Mouse (Mus musculus) heart, postnatal 0 days (tissue): ENCODE measurements around the gene Tgfbr1. TPM values are rescaled to one million over a fixed set of nuclear protein-coding genes. Genes with fewer than 3 reads are reported as not detected.

Experiments
- ATAC-seq: fragments of 200-750 bp; cut with Nextera tagmentation; 2 replicates; pipeline ENCODE4 v1.8.0; 2017; ENCODE audit warnings: low read depth, moderate number of reproducible peaks, moderate library complexity; ENCODE audit not compliant: insufficient read depth
- DNase-seq: peaks from one replicate; pipeline ENCODE4 v3.0.0-alpha.2; 2016; ENCODE audit warnings: low spot score
- H3K27ac ChIP-seq: fragments of 300-500 bp; sonication (generic); 2 replicates; pipeline ENCODE4 v1.5.1; 2014; ENCODE audit warnings: low read depth, mild to moderate bottlenecking
- H3K27me3 ChIP-seq: fragments of 300-500 bp; sonication (generic); 2 replicates; pipeline ENCODE4 v1.6.1; 2014; ENCODE audit warnings: low read length, mixed read lengths; ENCODE audit not compliant: control insufficient read depth, insufficient read depth
- H3K36me3 ChIP-seq: fragments of 300-500 bp; sonication (generic); replicated peaks from 2 replicates; pipeline ENCODE4 v1.6.1; 2014; ENCODE audit warnings: low read length, mixed read lengths; ENCODE audit not compliant: control insufficient read depth, insufficient read depth
- H3K4me1 ChIP-seq: fragments of 300-500 bp; sonication (generic); 2 replicates; pipeline ENCODE4 v1.6.1; 2014; ENCODE audit warnings: antibody characterized with exemption; ENCODE audit not compliant: control insufficient read depth, insufficient read depth
- H3K4me2 ChIP-seq: fragments of 300-500 bp; sonication (generic); 2 replicates; pipeline ENCODE4 v1.6.1; 2014; ENCODE audit warnings: low read depth, mild to moderate bottlenecking, low read length, moderate library complexity
- H3K4me3 ChIP-seq: fragments of 300-500 bp; sonication (generic); 2 replicates; pipeline ENCODE4 v1.5.1; 2014; ENCODE audit warnings: low read depth, low read length
- H3K9ac ChIP-seq: fragments of 300-500 bp; sonication (generic); replicated peaks from 2 replicates; pipeline ENCODE4 v1.6.1; 2014; ENCODE audit warnings: low read depth, low read length, mixed read lengths
- H3K9me3 ChIP-seq: fragments of 300-500 bp; sonication (generic); replicated peaks from 2 replicates; pipeline ENCODE4 v1.6.1; 2016; ENCODE audit warnings: low read length; ENCODE audit not compliant: control insufficient read depth
- CTCF ChIP-seq: IDR thresholded peaks from 2 replicates; pipeline ENCODE4 v1.5.1; 2016; ENCODE audit warnings: antibody characterized with exemption, control low read depth, low read depth
- EP300 ChIP-seq: IDR thresholded peaks from 2 replicates; pipeline ENCODE4 v1.6.1; 2016; ENCODE audit warnings: antibody characterized with exemption, low read depth
- WGBS: fragments of 180-500 bp; shearing (Covaris S2); extraction: QIAGEN DNeasy Blood & Tissue Kit; methylation state at CpG from one replicate; pipeline ENCODE4 v1.1.7; 2014; 5-methylcytosine and 5-hydroxymethylcytosine counted together
- polyA plus RNA-seq: library from polyadenylated mRNA; unstranded; fragments of >200 nt; fragmentation: Nextera tagmentation; extraction: Ambion mirVana; gene quantifications from 2 replicates; pipeline ENCODE4 v1.2.1, GENCODE M21; 2015
- total RNA-seq: library from RNA; depleted of rRNA; stranded (reverse); fragments of >200 nt; gene quantifications from 2 replicates; pipeline ENCODE4 v1.2.3, GENCODE M21; 2014; ENCODE audit warnings: low replicate concordance

The Tgfbr1 gene
- total and polyA plus RNA-seq, 2 experiments from 2014 or later: 7.8 to 19.8 TPM

DNA sequence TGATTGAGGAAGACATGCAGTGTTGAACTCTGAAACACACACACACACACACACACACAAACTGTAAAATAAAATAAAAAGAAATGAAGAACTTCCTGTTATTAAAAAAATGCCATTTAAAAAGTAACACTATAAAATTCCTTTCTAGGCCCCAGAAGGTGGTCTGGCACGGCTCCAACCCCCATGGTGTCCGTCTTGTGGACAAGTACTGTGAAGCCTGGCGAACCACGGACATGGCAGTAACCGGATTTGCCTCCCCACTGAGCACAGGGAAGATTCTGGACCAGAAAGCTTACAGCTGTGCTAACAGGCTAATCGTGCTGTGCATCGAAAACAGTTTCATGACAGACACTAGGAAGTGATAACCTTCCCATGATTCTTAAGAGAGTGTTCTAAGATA, 41.1 kb upstream of the Tgfbr1 start:
- DNase-seq: no peak
- peaks cover 12% of the 10 kb centered on the region for H3K4me1 ChIP-seq
- H3K27ac ChIP-seq: no peak overlapping the region
- no peak for ATAC-seq
- H3K27me3 ChIP-seq: no peaks in the 10 kb centered on the region; the same call in 1 of the 2 replicates
- no peaks in the 10 kb centered on the region for H3K36me3 ChIP-seq
- no peak overlapping the region for H3K4me2 ChIP-seq
- no peak overlapping the region for H3K9ac ChIP-seq
- TF ChIP-seq EP300 (no peak), CTCF (no peak)
- 79% methylated on average over 7 of the region's 7 CpGs for WGBS
- H3K4me3 ChIP-seq: no peak overlapping the region
- no peaks in the 10 kb centered on the region for H3K9me3 ChIP-seq

DNA sequence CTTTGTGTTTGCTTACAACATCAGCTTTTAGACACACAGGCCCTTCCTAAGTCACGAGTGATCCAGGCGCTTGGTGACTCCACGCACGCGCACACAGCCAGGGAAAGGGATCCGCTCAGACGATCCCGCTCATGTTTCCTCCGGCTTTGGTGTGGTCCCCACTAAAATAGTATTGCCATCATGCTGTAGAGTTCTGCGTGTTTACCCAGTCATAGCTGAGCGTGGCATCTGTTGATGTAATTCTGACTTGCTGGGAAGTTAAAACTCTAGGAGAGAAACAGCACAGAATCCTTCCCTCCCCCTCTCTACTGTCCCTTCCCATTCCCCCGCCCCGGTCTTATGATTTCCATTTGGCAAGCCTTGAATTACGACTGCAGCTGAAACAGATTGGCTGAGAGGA, 40.3 kb upstream of the Tgfbr1 start:
- Histone ChIP-seq H3K4me3 (no peak overlapping the region), H3K36me3 (no peaks in the 10 kb centered on the region), H3K9me3 (no peaks in the 10 kb centered on the region), H3K9ac (no peak overlapping the region), H3K4me1 (peaks cover 12% of the 10 kb centered on the region), H3K4me2 (no peak overlapping the region), H3K27ac (no peak overlapping the region), H3K27me3 (no peaks in the 10 kb centered on the region)
- DNase-seq: no peak
- 76% methylated on average over 14 of the region's 14 CpGs for WGBS
- TF ChIP-seq EP300: no peak
- no peak for TF ChIP-seq CTCF
- no peak for ATAC-seq

DNA sequence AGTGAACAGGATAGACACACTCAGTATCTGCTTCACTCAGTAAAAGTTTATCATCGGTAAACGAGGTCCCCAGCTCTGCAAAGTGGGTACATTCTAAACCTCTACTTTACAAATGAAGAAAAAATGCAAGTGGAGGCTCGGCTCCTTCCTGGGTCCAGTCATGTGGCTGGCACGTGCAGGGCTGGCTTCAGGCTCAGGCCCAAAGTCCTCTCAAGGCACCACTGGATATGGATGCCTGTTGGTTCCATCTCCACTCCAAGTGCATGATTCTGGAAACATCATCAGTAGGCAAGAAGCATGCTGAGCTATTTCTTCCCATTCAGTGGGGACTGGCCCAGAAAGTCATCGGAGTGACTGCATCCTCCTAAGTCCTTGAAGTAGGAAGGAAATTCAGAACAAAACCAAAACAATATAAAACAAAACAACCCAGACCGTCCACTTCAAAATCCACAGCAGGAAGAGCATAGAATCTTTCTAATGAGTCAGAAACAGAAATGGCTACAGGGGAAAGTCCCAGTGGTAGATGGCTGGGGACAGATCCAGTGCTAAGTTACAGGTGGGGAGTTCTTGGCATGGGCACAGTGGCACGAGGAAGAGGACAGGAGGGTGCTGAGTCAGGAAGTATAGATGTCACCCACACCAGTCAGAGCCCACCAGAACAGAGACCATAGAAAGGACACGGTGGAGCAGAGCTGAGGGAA, 39.2 kb upstream of the Tgfbr1 start:
- Histone ChIP-seq H3K27me3 (no peaks in the 10 kb centered on the region), H3K27ac (no peak overlapping the region), H3K4me3 (no peak overlapping the region), H3K36me3 (no peaks in the 10 kb centered on the region), H3K4me1 (peaks cover 12% of the 10 kb centered on the region), H3K4me2 (no peak overlapping the region), H3K9me3 (no peaks in the 10 kb centered on the region), H3K9ac (no peak overlapping the region)
- DNase-seq: no peak
- WGBS: 78% methylated on average over 8 of the region's 8 CpGs
- TF ChIP-seq CTCF (no peak), EP300 (no peak)
- no peak for ATAC-seq

DNA sequence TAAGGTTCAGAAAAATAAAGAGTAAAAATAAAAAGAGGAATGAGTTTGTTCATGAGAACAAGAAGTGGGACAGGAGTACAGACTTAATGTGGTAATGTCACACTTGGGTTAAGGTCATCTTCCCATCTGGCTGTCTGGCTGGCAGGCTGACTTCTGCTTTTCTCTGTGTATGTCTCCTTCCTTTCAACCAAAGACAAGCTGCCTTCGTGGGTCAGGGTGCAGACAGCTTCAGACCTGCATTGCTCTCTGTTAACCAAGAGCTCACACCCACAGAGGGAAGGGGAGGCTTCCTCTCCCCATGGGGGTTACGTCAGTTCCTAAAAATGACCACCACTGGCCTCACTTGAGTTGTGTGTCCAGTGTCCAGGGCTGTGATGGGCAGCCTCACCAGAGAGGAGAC, 37.6 kb upstream of the Tgfbr1 start:
- WGBS: 51% methylated on average over 2 of the region's 2 CpGs
- Histone ChIP-seq H3K27ac (no peak overlapping the region; the same call in 1 of the 2 replicates), H3K36me3 (no peaks in the 10 kb centered on the region), H3K4me1 (peaks cover 12% of the 10 kb centered on the region), H3K4me3 (no peak overlapping the region), H3K4me2 (no peak overlapping the region), H3K9ac (no peak overlapping the region), H3K9me3 (no peaks in the 10 kb centered on the region), H3K27me3 (no peaks in the 10 kb centered on the region)
- TF ChIP-seq CTCF (no peak), EP300 (no peak)
- DNase-seq (no peak), ATAC-seq (no peak)

DNA sequence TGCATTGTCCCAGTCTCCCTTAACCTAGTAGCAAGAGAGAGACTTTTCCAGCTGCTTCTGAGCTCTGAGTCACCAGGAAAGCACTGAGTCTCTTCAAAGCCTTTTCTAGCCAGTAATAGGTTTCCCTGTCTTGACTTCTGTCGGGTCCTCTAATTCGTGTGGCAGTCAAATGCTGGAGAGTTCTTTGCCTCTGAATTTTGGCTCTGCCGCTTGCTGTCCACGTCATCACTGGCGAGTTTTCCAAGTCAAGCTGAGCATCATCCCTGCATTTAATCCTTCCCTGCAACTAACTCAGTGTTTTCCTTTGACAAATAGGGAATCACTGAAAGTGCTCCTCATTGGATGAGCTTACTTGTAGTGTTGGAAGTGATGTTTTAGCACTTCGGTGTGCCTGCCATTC, 36.6 kb upstream of the Tgfbr1 start:
- ATAC-seq (no peak), DNase-seq (no peak)
- no peaks in the 10 kb centered on the region for H3K36me3 ChIP-seq
- no peak for TF ChIP-seq CTCF
- no peak for TF ChIP-seq EP300
- no peaks in the 10 kb centered on the region for H3K9me3 ChIP-seq
- H3K9ac ChIP-seq: no peak overlapping the region
- H3K27ac ChIP-seq: 0 out of 2 replicates have a peak overlapping the region, but pooled peaks have one; percentile 3
- no peaks in the 10 kb centered on the region for H3K27me3 ChIP-seq
- 58% methylated on average over 6 of the region's 6 CpGs for WGBS
- no peak overlapping the region for H3K4me3 ChIP-seq
- H3K4me1 ChIP-seq: peaks cover 5% of the 10 kb centered on the region; the same call in 1 of the 2 replicates
- no peak overlapping the region for H3K4me2 ChIP-seq
